9 mouse cellular contexts compared by ENCODE assay signal in the genomic region with DNA sequence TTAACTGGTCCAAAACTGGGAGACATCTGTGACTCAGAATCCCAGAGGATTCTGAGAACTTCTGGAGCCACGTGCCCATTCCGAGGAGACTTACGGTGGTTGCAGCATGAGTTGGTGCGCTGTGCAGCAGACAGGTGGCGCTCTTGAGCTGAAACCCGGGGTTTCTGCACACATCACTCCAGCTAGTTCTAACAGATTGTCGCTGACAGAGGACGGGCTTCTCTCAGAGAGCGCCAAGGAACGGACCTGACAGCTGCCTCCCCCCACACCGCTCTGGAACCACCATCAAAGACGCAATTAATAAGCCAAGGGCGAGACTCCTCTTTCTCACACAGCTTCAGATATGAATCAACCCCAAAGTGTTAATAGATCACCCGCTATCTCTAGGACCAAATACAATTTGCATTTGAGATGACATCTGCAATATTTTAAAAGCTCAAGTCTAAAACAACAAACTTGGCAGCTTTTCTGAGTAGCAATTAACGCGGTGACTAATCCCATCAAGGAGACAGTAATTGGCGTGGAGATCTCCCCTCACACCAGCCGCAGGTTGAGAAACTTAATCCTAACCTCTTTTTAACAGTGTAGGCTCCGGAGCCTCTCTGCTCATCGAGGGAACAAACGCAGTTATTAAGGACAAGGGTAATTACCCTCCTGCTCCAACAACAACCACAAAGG.
DNase-seq lines count a peak whose midpoint lies in the region; ATAC-seq lines count a peak whose summit lies in the region.
"Had no signal": no experiment of that assay in that cellular context is flagged by ENCODE, and none has a peak within 500 bp of the region (broad histone marks: within the 10 kb centered on the region; RNA-seq: fewer than 3 reads in every experiment).

No protein-coding gene starts in this region.

- H3K4me2 ChIP-seq in heart, embryonic 11.5 days: no peak overlapping the region
- H3K4me2 ChIP-seq in kidney, embryonic 14.5 days (replicated peaks; ENCODE audit: low read depth, low read length): no peak overlapping the region
- H3K4me2 ChIP-seq in limb, embryonic 11.5 days (ENCODE audit: low read depth, severe bottlenecking): no peak overlapping the region
- no peak overlapping the region for H3K4me2 ChIP-seq in neural tube, embryonic 13.5 days
- H3K4me2 ChIP-seq: limb, embryonic 15.5 days had no signal

- ATAC-seq in heart, embryonic 11.5 days (replicated peaks; ENCODE audit: insufficient number of reproducible peaks, low FRiP score, low TSS enrichment): no peak
- peak; percentile 87 for ATAC-seq in kidney, embryonic 14.5 days (ENCODE audit: low FRiP score, low TSS enrichment)
- ATAC-seq in limb, embryonic 11.5 days (ENCODE audit: insufficient number of reproducible peaks, low FRiP score, low TSS enrichment, low read depth): no peak
- ATAC-seq in neural tube, embryonic 13.5 days (ENCODE audit: low read depth): peak; percentile 84

- no peak overlapping the region for H3K4me3 ChIP-seq in heart, embryonic 11.5 days (ENCODE audit: low read depth, low read length)
- H3K4me3 ChIP-seq in kidney, embryonic 14.5 days (ENCODE audit: low read length): no peak overlapping the region
- H3K4me3 ChIP-seq in limb, embryonic 11.5 days (ENCODE audit: low read depth, low read length): no peak overlapping the region
- H3K4me3 ChIP-seq in neural tube, embryonic 13.5 days: no peak overlapping the region
- H3K4me3 ChIP-seq: limb, embryonic 15.5 days had no signal

- H3K4me1 ChIP-seq in heart, embryonic 11.5 days (ENCODE audit: control insufficient read depth, insufficient read depth, low read length): no peaks in the 10 kb centered on the region
- H3K4me1 ChIP-seq in kidney, embryonic 14.5 days (ENCODE audit: control insufficient read depth, insufficient read depth, low read length): no peaks in the 10 kb centered on the region
- H3K4me1 ChIP-seq in limb, embryonic 11.5 days (ENCODE audit: control insufficient read depth, insufficient read depth, low read length): no peaks in the 10 kb centered on the region
- peaks cover 19% of the 10 kb centered on the region for H3K4me1 ChIP-seq in neural tube, embryonic 13.5 days (replicated peaks)
- H3K4me1 ChIP-seq: limb, embryonic 15.5 days had no signal

- H3K27ac ChIP-seq in heart, embryonic 11.5 days (ENCODE audit: low read depth, low read length): no peak overlapping the region
- H3K27ac ChIP-seq in kidney, embryonic 14.5 days (ENCODE audit: low read depth, low read length): no peak overlapping the region
- no peak overlapping the region for H3K27ac ChIP-seq in limb, embryonic 11.5 days (replicated peaks; ENCODE audit: low read depth, low read length)
- H3K27ac ChIP-seq in neural tube, embryonic 13.5 days (replicated peaks): peak overlapping the region; percentile 73
- H3K27ac ChIP-seq: limb, embryonic 15.5 days had no signal

- no peaks in the 10 kb centered on the region for H3K36me3 ChIP-seq in heart, embryonic 11.5 days (ENCODE audit: control insufficient read depth, insufficient read depth, low read length)
- H3K36me3 ChIP-seq in kidney, embryonic 14.5 days (ENCODE audit: control insufficient read depth, insufficient read depth, low read length): no peaks in the 10 kb centered on the region
- H3K36me3 ChIP-seq in limb, embryonic 11.5 days (ENCODE audit: control insufficient read depth, insufficient read depth, low read length): no peaks in the 10 kb centered on the region
- H3K36me3 ChIP-seq in neural tube, embryonic 13.5 days: no peaks in the 10 kb centered on the region
- H3K36me3 ChIP-seq: limb, embryonic 15.5 days had no signal

- H3K27me3 ChIP-seq in heart, embryonic 11.5 days (ENCODE audit: control insufficient read depth, insufficient read depth, low read length): peaks cover 11% of the 10 kb centered on the region
- 0 out of 2 replicates have a peak, but pooled peaks cover 5% of the 10 kb centered on the region for H3K27me3 ChIP-seq in kidney, embryonic 14.5 days (ENCODE audit: control insufficient read depth, insufficient read depth, low read length)
- no peaks in the 10 kb centered on the region for H3K27me3 ChIP-seq in limb, embryonic 11.5 days (ENCODE audit: control insufficient read depth, insufficient read depth, low read length)
- H3K27me3 ChIP-seq in neural tube, embryonic 13.5 days: no peaks in the 10 kb centered on the region

- peak; percentile 26 for DNase-seq in heart, adult 8-10 months (ENCODE audit: low spot score)
- peak; percentile 86 for DNase-seq in cerebellum, postnatal 36 days
- peak; percentile 40 to 59 for DNase-seq in frontal cortex, postnatal 25 days (ENCODE audit: low spot score in 2 of 2)
- peak; percentile 83 for DNase-seq in limb, embryonic 11.5 days (ENCODE audit: low spot score)
- DNase-seq in thymus, postnatal 36 days: peak; percentile 7 to 10

- 0 out of 2 replicates have a peak, but pooled peaks cover 2% of the 10 kb centered on the region for H3K9me3 ChIP-seq in heart, embryonic 11.5 days (replicated peaks; ENCODE audit: control insufficient read depth, low read length)
- H3K9me3 ChIP-seq in kidney, embryonic 14.5 days (ENCODE audit: control insufficient read depth, low read length): no peaks in the 10 kb centered on the region
- H3K9me3 ChIP-seq in limb, embryonic 11.5 days (ENCODE audit: control insufficient read depth, low read length): no peaks in the 10 kb centered on the region
- H3K9me3 ChIP-seq in neural tube, embryonic 13.5 days: no peaks in the 10 kb centered on the region
- H3K9me3 ChIP-seq: limb, embryonic 15.5 days had no signal

- no peak overlapping the region for H3K9ac ChIP-seq in heart, embryonic 11.5 days (ENCODE audit: low read depth, low read length)
- no peak overlapping the region for H3K9ac ChIP-seq in kidney, embryonic 14.5 days (ENCODE audit: low read depth, low read length)
- no peak overlapping the region for H3K9ac ChIP-seq in limb, embryonic 11.5 days (ENCODE audit: low read length)
- H3K9ac ChIP-seq in neural tube, embryonic 13.5 days: no peak overlapping the region
- H3K9ac ChIP-seq: limb, embryonic 15.5 days had no signal

- WGBS in heart, embryonic 11.5 days (ENCODE audit: insufficient replicate concordance): 14% methylated on average over 21 of the region's 21 CpGs
- WGBS in kidney, embryonic 14.5 days: 7% methylated on average over 21 of the region's 21 CpGs
- 17% methylated on average over 21 of the region's 21 CpGs for WGBS in limb, embryonic 11.5 days
- 14% methylated on average over 21 of the region's 21 CpGs for WGBS in neural tube, embryonic 13.5 days

Comparison
In these comparisons a context has a peak if more than half of its experiments do, and no peak if none do; other contexts are left out.
1. DNase-seq: peak in every context shown above with its lines; median percentile 86 in cerebellum, postnatal 36 days; 83 in limb, embryonic 11.5 days; 50 in frontal cortex, postnatal 25 days; 26 in heart, adult 8-10 months; 8 in thymus, postnatal 36 days.
2. ATAC-seq: peak in kidney, embryonic 14.5 days (single experiment) and neural tube, embryonic 13.5 days (single experiment); none in heart, embryonic 11.5 days (single experiment) and limb, embryonic 11.5 days (single experiment).